Mouse (Mus musculus): ENCODE data around the gene Myh7b.
A peak's percentile ranks its signal among the peaks of the same experiment; 100 is the strongest.
"Not testable (repeated sequence)": the region's sequence is repeated elsewhere in the genome, so short reads cannot be mapped to it uniquely, and the experiment has no call there.

Gene Myh7b

DNA sequence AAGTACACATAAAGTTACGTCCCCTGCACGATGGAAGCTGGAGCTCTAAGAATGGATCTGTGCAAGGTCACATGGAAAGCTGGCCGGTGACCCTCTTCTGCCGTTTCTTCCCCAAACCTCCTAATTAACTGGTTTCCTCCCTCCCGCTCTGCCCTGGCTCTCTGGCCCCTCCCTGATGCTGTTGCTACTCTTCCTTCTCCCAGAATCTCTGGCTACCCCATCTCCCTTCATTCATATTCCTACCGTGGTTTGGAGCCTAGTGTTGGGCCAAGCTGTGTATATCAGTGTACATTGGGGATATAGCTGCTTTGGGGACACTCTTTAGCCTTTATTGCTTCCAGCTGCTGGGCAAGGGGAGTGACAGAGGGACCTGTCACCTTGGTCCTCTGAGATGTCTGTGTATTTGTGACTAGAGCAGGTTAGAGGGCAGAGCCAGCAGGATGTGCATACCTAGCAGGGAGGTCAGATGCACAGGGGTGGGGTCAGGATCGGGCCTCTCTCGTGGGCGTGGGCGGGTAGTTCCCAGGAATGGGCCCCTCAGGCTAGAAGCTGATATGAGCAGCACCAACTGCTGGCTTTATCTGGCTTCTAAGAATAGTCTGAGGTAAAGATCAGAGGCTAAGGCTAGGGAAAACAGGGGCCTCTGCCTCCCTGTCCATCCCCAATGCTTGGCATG, 6.3 kb upstream of the Myh7b start:
- no peak for DNase-seq (ENCODE audit: low spot score)

DNA sequence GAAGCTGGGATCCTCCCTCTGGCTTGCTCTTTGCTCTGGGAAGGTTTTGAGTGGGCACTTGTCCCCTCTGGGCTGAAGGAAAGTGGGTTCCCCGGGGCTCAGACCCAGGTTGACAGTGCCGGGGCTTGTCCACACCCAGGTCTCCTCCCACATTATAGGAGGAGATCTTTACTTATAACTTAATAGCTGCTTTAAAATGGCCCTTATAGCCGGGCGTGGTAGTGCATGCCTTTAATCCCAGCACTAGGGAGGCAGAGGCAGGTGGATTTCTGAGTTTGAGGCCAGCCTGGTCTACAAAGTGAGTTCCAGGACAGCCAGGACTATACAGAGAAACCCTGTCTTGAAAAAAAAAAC, 5.8 kb upstream of the Myh7b start:
- DNase-seq (ENCODE audit: low spot score), result not testable (repeated sequence)

- DNase-seq (ENCODE audit: low spot score), result no peak
Measured at GRCm38 (mm10) chr2:155606360-155606759, 4.7 kb upstream of the Myh7b start.

- no peak for DNase-seq (ENCODE audit: low spot score)
Measured at GRCm38 (mm10) chr2:155611834-155612550, 980 bp downstream of the Myh7b start.

DNA sequence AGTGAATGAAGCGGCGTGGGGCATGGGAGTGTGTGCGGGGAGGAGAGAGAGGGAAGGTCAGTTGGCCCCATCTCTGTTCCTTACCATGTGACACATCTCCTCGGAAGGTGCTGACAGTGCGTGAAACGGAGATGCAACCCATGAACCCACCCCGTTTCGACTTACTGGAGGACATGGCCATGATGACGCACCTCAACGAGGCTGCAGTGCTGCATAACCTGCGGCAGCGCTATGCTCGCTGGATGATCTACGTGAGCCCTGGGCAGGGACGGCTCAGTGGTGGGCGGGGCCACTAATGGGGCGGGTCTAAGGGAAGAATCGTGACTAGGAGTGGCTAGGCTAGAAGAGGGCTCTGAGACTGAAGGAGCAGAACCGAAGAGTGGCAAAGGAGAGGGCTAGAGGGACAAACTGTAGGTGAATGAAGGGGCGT, 2.3 kb downstream of the Myh7b start:
- DNase-seq (ENCODE audit: low spot score), result peak; percentile 81

DNA sequence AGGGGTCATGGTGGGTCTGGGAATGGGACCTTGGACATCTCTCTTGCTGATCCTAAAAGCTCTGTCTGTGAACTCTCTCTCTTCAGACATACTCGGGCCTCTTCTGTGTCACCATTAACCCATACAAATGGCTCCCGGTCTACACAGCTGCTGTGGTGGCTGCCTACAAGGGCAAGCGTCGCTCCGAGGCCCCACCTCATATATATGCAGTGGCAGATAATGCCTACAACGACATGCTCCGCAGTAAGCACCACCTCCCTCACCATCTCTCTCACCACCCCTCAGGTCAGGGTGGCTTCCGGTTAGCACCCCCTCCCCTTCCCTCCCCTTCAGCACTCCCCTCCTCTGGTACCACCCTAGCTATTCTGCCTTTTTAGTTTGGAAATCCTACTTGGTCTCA, 2.9 kb downstream of the Myh7b start:
- DNase-seq (ENCODE audit: low spot score), result no peak

- DNase-seq (ENCODE audit: low spot score), result no peak
Measured at GRCm38 (mm10) chr2:155616971-155617370, 6.0 kb downstream of the Myh7b start.

DNA sequence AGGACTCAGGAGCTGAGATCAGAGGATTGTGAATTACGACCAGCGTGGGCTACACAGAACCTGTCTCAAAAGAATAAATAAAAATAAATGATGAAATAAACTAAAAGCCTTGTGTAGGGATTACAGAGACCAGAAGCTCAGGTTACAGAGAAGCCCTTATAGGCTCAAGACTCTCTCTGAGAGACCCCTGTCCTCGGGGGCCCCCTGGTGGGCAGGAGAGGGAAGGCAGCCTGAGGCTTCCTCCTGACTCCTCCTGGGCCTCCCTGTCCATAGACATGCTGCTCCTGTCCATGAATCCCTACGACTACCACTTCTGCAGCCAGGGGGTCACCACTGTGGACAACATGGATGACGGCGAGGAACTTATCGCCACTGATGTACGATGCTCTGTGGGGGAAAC, 8.8 kb downstream of the Myh7b start:
- DNase-seq (ENCODE audit: low spot score), result peak; percentile 86

GRCm38 (mm10) chr2:155622606-155623005, 11.6 kb downstream of the Myh7b start:
- no peak for DNase-seq (ENCODE audit: low spot score)

GRCm38 (mm10) chr2:155623996-155624395, 13.0 kb downstream of the Myh7b start:
- DNase-seq (ENCODE audit: low spot score), result no peak

DNA sequence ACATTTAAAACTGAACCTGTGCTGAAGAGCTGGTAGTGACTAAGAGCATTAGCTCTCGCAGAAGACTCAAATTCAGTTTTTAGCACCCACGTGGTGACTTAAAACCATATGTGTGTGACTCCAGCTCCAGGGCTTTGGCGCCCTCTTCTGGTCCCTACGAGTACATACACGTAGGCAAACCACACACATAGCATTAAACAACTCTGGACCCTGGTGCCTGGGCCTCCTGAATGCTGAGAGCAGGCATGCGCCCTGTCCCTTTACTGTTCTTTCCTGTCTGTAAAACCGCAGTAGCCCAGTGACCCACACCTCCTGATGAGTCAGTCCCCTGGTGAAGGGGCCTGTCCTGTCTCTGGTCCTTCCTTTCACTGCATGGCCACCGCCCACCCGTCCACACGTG, 13.7 kb downstream of the Myh7b start:
- peak; percentile 61 for DNase-seq (ENCODE audit: low spot score)

DNA sequence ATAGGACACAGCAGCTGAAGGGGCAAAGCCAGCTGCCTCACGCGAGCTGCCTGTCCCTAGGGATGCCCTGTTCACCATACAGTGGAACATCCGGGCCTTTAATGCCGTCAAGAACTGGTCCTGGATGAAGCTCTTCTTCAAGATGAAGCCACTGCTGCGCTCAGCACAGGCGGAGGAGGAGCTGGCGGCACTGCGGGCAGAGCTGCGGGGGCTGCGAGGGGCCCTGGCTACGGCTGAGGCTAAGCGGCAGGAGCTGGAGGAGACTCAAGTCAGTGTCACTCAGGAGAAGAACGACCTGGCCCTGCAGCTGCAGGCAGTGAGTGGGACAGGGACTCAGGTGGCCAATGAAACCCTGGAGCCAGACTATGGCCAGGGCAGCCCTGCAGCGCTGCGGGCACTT, 15.3 kb downstream of the Myh7b start:
- peak; percentile 42 for DNase-seq (ENCODE audit: low spot score)

GRCm38 (mm10) chr2:155627030-155627738, 16.2 kb downstream of the Myh7b start:
- DNase-seq (ENCODE audit: low spot score), result peak; percentile 79

GRCm38 (mm10) chr2:155628112-155628511, 17.1 kb downstream of the Myh7b start:
- DNase-seq (ENCODE audit: low spot score), result no peak

DNA sequence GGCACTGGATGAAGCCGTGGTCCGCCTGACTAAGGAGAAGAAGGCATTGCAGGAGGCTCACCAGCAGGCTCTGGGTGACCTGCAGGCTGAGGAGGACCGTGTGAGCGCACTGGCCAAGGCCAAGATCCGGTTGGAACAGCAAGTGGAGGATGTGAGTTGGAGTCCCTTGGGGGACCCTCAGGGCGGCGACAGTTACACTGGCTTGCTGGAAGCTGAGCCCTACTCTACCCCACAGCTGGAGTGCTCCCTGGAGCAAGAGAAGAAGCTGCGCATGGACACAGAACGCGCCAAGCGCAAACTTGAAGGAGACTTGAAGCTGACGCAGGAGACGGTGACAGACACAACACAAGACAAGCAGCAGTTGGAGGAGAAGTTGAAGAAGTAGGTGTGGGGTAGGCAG, 17.5 kb downstream of the Myh7b start:
- no peak for DNase-seq (ENCODE audit: low spot score)

- no peak for DNase-seq (ENCODE audit: low spot score)
Measured at GRCm38 (mm10) chr2:155629231-155629661, 18.2 kb downstream of the Myh7b start.

DNA sequence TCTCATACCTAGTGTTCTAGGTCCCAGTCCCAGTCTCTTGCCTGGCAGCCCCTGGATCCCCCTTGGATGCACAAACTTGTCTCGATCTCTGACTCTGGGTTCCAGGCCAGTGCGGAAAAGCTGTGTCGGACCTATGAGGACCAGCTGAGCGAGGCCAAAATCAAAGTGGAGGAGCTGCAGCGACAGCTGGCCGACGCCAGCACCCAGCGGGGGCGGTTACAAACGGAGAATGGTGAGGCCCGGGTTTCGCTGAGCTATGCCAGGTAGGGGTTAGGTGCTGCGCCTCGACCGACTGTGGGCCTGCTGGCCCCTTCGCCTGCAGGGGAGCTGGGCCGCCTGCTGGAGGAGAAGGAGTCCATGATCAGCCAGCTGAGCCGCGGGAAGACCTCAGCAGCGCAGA, 19.1 kb downstream of the Myh7b start:
- no peak for DNase-seq (ENCODE audit: low spot score)

GRCm38 (mm10) chr2:155630590-155631416, 19.8 kb downstream of the Myh7b start:
- no peak for DNase-seq (ENCODE audit: low spot score)

DNA sequence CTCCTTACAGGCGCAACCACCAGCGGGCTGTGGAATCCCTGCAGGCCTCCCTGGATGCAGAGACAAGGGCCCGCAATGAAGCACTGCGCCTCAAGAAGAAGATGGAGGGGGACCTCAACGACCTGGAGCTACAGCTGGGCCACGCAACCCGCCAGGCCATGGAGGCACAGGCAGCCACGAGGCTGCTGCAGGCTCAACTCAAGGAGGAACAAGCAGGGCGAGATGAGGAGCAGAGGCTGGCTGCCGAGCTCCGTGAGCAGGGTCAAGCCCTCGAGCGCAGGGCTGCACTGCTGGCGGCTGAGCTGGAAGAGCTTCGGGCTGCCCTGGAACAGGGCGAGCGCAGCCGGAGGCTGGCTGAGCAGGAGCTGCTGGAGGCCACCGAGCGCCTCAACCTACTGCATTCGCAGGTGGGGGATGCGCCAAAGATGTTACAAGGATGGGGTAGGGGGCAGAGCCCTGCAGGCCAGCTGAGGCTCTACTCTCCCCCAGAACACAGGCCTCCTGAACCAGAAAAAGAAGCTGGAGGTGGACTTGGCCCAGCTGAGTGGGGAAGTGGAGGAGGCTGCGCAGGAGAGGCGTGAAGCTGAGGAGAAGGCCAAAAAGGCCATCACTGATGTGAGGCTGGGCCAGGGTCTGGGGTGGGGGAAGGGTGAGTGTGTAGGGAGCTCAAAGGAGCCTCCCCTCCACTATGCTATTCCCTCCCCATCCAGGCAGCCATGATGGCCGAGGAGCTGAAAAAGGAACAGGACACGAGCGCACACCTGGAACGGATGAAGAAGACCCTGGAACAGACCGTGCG, 21.3 kb downstream of the Myh7b start:
- DNase-seq (ENCODE audit: low spot score), result no peak

DNA sequence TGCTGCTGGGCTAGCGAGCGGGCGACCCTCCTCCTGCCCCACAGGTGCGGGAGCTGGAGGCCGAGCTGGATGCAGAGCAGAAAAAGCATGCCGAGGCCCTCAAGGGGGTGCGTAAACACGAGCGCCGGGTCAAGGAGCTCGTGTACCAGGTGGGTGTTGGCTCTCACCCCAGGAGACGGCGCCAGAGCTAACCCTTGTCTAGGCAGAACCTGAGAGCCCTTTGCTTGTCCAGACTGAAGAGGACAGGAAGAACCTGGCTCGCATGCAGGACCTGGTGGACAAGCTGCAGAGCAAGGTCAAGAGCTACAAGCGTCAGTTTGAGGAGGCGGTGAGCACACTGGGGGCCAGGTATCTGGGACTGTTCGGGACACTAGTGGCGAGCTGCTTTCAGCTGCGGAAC, 22.1 kb downstream of the Myh7b start:
- DNase-seq (ENCODE audit: low spot score), result no peak

GRCm38 (mm10) chr2:155633731-155634130, 22.7 kb downstream of the Myh7b start:
- DNase-seq (ENCODE audit: low spot score), result no peak

All from MN1 (cell line).